Mouse (Mus musculus) monocyte, adult 59 days (primary cell): ENCODE results near the gene Cdc42ep2. TPM values are rescaled to one million over a fixed set of nuclear protein-coding genes. Genes with fewer than 3 reads are reported as not detected.

Experiments
- total RNA-seq, 2 experiments: library from RNA; stranded (reverse); gene quantifications; one replicate each; pipeline ENCODE4 v1.2.4; 2023

Gene Cdc42ep2
- total RNA-seq: 10 to 100 TPM; 40.3 to 51.9 TPM

DNA sequence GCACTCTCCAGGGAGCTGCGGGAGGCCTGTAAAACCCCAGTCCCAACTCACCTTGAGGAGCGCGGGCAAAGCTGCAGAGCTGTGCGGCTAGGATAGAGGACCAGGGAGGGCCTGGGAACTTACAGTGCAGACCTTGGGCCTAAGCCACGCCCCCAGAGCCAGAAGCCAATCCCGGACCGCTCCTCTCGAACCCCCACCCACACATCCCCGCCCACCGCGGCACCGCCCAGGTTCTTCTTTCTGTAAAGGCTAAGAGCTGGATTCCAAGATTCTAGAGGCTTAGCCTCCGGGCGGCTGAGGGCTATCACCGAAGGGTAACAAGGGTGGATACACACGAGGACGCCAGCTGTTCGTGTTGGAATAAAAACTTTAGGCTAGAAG lies at the start of gene Cdc42ep2:
Gene Cdc42ep2, minus strand, starts transcription at position 104 of the 381 bp plus-strand sequence.

DNA sequence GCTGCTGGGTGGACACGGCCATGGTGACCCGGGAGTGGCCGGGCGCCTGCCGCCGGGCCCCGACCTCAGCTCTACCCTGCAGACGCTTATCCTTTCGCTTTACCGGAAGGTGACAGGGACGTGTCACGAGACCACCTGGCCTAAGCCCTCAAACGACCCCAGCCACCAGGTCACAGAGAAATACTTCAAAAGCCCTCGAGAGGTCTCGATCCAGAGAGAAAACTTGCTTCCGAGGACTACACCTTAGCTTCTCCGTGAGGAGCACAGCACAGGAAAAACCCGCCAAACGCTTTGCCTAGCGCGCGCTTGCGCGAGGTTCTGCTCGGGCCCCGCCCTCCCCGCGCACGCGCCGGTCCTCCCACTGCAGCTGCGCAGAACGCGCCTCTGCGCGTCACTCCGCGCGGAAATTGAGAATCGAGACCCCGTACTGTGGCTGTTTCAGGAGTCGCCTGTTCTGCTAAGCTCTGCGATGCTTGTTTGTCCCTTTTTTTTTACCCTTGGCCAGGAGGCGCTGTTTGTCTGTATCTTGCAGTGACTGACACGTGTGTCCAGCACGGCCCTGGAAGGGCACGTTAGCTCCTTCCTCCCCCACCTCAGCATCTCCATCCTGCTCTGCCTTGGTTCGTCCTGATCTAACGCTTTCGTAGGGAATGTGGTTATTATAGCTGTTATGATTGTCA lies 39.4 kb upstream of the Cdc42ep2 start, which contains the start of gene Pola2:
Gene Pola2, minus strand, starts transcription at position 320 of the 680 bp plus-strand sequence.

DNA sequence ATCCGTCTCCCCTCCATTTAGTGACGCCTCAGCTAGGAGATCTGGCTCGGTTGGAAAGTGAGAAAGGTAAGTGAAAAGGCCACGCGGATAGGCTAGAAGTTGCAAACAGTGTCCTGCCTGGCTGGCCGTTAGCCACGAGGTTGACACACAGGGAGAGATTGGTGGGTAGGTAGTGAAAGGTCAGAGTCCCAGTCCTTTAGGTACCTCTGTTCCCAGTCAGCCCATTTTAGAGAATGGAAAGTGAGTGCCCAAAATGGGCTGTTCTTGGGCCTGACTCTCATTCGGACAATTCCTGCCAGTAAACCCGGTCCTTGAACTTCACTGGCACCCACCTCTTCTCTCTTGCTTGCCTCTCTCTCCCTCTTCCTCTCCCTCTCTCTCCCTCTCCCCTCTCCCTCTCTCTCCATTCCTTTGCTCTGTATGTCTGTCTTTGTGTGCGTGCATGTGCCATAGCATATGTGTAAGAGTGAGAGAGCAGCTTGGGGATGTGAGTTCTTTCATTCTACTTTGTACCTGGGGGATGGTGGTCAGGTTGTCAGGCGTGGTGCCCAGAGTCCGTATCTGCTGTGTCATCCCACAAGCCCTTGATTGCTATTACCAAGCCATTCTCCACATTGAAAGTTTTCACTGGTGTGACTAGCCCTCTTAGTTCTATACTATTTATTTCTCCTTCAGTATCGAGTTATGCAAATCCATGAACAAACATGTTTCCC lies 11.5 kb downstream of the Cdc42ep2 start, which contains the start of gene Dpf2:
Gene Dpf2, minus strand, starts transcription at position 4 of the 713 bp plus-strand sequence.

DNA sequence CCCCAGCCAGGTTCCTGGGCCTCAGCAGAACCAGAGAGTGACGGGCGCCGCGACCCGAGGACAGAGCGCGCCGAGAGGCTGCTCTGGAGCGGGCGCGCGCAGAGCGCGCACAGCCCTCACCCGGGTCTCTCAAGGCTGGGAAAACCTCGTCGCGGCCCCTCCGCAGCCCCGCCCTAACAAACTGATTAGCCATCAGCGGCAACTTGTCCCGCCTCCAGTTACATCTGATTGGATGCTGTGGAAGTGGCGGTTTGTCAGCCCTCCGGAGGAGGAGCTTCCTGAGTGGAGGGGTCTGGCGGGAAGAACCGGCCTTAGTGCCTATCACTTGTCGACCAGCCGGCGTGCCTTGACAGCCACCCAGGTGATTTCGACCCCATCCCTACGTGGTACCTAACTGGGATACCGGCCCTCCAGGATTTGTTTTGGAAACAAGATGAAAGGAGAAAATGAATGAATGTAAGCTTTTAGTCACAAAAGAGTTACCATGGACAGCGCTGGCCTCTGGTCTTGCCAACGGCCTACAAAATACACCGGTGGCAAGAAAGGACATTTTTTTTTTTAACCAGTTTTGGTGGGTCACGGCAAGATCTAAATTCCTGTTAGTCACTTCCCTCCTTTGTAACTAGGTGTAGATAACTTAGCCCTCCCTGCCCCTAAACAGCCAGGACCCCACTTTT lies 30.5 kb downstream of the Cdc42ep2 start, which contains the start of gene Tigd3:
Gene Tigd3, minus strand, starts transcription at position 148 of the 677 bp plus-strand sequence.

DNA sequence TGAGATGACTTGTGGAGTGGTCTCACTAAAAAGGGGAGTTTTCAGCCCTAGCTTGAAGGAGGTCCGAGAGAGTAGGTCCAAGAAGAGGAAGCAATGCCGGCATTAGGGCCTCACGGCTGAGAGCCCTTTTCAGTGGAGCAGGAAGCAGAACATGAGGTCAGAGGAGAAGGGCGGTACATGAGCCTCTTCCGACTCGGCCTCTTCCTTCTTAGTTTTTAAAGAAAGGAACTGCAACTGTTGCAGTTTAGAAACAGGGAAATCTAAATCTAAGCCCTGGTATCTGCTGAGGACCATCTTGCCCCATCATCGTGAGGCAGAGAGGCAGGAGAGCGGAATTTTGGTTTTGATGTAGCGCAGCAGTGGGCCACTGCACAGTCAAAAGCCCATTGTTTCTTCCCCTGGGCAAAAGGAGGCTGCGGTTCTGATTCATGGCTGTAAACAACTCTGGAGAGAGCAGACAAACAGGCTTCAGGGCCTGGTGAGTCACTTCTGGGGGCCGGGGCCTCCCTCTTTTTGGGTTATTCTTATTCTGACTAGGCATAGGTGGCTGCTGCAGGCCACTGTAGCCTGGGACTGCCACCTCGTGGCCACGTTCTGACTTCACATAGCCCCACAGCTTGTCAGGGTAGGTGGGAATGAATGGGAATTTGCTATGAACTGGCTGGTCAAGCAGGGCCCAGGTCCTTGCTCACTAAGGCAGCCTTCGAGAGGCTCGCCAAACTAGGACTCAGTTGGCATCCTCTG lies 46.8 kb downstream of the Cdc42ep2 start, which contains the start of gene Slc25a45:
Gene Slc25a45, plus strand, starts transcription at position 191 of the 744 bp plus-strand sequence.

DNA sequence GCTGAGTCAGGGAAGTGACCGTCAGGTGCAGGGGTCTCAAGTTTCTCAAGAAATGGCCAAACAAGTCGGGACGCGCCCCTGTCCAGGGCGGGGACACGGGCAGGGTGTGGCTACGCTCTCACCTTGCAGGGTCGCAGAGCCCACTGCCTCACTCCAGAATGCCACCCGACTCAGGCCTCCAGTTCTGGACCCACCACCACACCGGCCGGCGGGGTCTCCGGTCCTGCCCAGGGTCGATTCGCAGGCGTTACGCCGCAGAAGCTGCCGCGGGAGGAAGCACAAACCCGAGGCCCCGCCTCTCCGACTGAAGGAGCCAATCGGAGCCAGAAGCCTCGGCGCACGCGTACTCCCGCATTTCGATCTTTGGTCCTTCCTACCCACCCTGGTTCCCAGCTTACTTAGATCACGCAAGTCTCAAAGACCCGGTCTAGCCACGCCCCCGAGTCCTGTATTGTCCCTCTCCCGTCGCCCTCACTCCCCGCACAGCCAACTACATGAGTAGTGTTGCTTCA lies 49.6 kb downstream of the Cdc42ep2 start, which contains the start of gene Frmd8:
Gene Frmd8, minus strand, starts transcription at position 306 of the 512 bp plus-strand sequence.

Other genes with a start within 250 kb of the Cdc42ep2 start
- 100 to 1,000 TPM; 113 to 114 TPM for gene Map3k11, start 236.1 kb downstream of the Cdc42ep2 start, total RNA-seq
- 100 to 1,000 TPM; 112 to 131 TPM for gene Pcnx3, start 235.9 kb downstream of the Cdc42ep2 start, total RNA-seq
- gene Kcnk7, start 220.4 kb downstream of the Cdc42ep2 start, total RNA-seq: not detected
- 100 to 1,000 TPM; 236 to 244 TPM for gene Ehbp1l1, start 198.5 kb downstream of the Cdc42ep2 start, total RNA-seq
- gene Fam89b, start 195.2 kb downstream of the Cdc42ep2 start, total RNA-seq: 100 to 1,000 TPM in 1 of 2 experiments, 10 to 100 TPM in 1; 98.8 to 107 TPM
- gene Ltbp3, start 183.9 kb downstream of the Cdc42ep2 start, total RNA-seq: 1 to 10 TPM; 3.8 to 5.4 TPM
- gene Scyl1, start 153.4 kb downstream of the Cdc42ep2 start, total RNA-seq: 100 to 1,000 TPM in 1 of 2 experiments, 10 to 100 TPM in 1; 92.2 to 100 TPM
- 10 to 100 TPM; 80.4 to 88.1 TPM for gene Frmd8, start 49.5 kb downstream of the Cdc42ep2 start, total RNA-seq
- 10 to 100 TPM; 77.6 to 84.5 TPM for gene Slc25a45, start 47.0 kb downstream of the Cdc42ep2 start, total RNA-seq
- 1 to 10 TPM; 1.1 to 1.6 TPM for gene Tigd3, start 30.7 kb downstream of the Cdc42ep2 start, total RNA-seq
- 100 to 1,000 TPM; 131 to 160 TPM for gene Dpf2, start 11.8 kb downstream of the Cdc42ep2 start, total RNA-seq
- 10 to 100 TPM; 29.1 to 38.4 TPM for gene Pola2, start 39.4 kb upstream of the Cdc42ep2 start, total RNA-seq
- gene Slc22a20, start 61.3 kb upstream of the Cdc42ep2 start, total RNA-seq: not detected
- gene Capn1, start 91.1 kb upstream of the Cdc42ep2 start, total RNA-seq: 10 to 100 TPM; 64.1 to 69.8 TPM
- gene Syvn1, start 121.8 kb upstream of the Cdc42ep2 start, total RNA-seq: 10 to 100 TPM; 56.0 to 57.8 TPM
- 10 to 100 TPM; 15.0 to 15.8 TPM for gene Mrpl49, start 133.0 kb upstream of the Cdc42ep2 start, total RNA-seq
- 1,000 to 10,000 TPM; 2,789 to 3,006 TPM for gene Fau, start 133.0 kb upstream of the Cdc42ep2 start, total RNA-seq
- gene Znhit2, start 136.4 kb upstream of the Cdc42ep2 start, total RNA-seq: 10 to 100 TPM; 13.9 to 14.4 TPM
- 10 to 100 TPM; 16.3 to 21.0 TPM for gene Tm7sf2, start 143.6 kb upstream of the Cdc42ep2 start, total RNA-seq
- gene Vps51, start 152.4 kb upstream of the Cdc42ep2 start, total RNA-seq: 100 to 1,000 TPM; 118 to 121 TPM
- gene Tmem262, start 155.2 kb upstream of the Cdc42ep2 start, total RNA-seq: not detected
- 1 to 10 TPM in 1 of 2 experiments, not detected in 1; 1.5 TPM for gene Gm28374, start 157.4 kb upstream of the Cdc42ep2 start, total RNA-seq
- gene Zfpl1, start 160.1 kb upstream of the Cdc42ep2 start, total RNA-seq: 10 to 100 TPM; 43.3 to 45.6 TPM
- gene Cdca5, start 160.2 kb upstream of the Cdc42ep2 start, total RNA-seq: 1 to 10 TPM in 1 of 2 experiments, under 1 TPM in 1; 0.85 to 1.2 TPM
- 1 to 10 TPM in 1 of 2 experiments, not detected in 1; 1.2 TPM for gene AC131692.1, start 169.6 kb upstream of the Cdc42ep2 start, total RNA-seq
- gene Naaladl1, start 181.0 kb upstream of the Cdc42ep2 start, total RNA-seq: not detected
- gene Sac3d1, start 193.8 kb upstream of the Cdc42ep2 start, total RNA-seq: 10 to 100 TPM; 10.7 to 11.4 TPM
- gene Snx15, start 203.5 kb upstream of the Cdc42ep2 start, total RNA-seq: 10 to 100 TPM; 18.9 to 20.3 TPM
- gene Batf2, start 216.2 kb upstream of the Cdc42ep2 start, total RNA-seq: 1 to 10 TPM; 4.1 to 9.4 TPM
- 10 to 100 TPM; 16.4 to 17.6 TPM for gene Arl2, start 216.7 kb upstream of the Cdc42ep2 start, total RNA-seq